Mouse (Mus musculus): Measurements from ENCODE around the gene Adora3. TPM values are rescaled to one million over a fixed set of nuclear protein-coding genes. Genes with fewer than 3 reads are reported as not detected.

The Adora3 gene
- polyA plus RNA-seq, 1 experiment from 2014 or later = 0.16 TPM

DNA sequence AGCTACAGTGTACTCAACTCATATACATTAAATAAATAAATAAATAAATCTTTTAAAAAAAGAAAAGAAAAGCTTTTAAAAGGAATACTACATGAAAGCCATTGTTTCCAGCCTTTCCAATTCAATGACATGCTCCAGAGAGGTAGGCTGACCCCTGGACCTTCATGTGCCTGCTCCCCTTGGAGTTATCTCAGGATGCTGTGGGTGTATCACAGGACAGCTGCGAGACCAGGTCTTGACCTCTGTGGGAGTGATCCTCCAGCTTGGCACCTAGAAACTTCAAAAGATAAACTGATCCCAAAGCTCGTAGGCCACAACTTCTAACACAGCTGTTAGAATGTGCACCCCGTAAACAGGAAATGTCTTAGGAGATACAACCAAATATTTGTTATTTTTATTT is 32.0 kb upstream of the Adora3 start:
- ATAC-seq (ENCODE audit: insufficient number of reproducible peaks, low FRiP score, low TSS enrichment, low read depth) (no peak), DNase-seq (ENCODE audit: low spot score) (no peak)
- no peak overlapping the region for H3K27ac ChIP-seq (replicated peaks; ENCODE audit: low read depth, low read length)
- no peaks in the 10 kb centered on the region for H3K36me3 ChIP-seq (ENCODE audit: control insufficient read depth, insufficient read depth, low read length)
- 76% methylated on average over 3 of the region's 3 CpGs for WGBS
- no peaks in the 10 kb centered on the region for H3K9me3 ChIP-seq (ENCODE audit: control insufficient read depth, low read length)
- no peaks in the 10 kb centered on the region for H3K27me3 ChIP-seq (ENCODE audit: control insufficient read depth, insufficient read depth, low read length)
- H3K9ac ChIP-seq (ENCODE audit: low read length) = no peak overlapping the region
- no peak overlapping the region for H3K4me3 ChIP-seq (ENCODE audit: low read depth, low read length)
- H3K4me1 ChIP-seq (ENCODE audit: control insufficient read depth, insufficient read depth, low read length) = no peaks in the 10 kb centered on the region
- H3K4me2 ChIP-seq (ENCODE audit: low read depth, severe bottlenecking) = no peak overlapping the region

DNA sequence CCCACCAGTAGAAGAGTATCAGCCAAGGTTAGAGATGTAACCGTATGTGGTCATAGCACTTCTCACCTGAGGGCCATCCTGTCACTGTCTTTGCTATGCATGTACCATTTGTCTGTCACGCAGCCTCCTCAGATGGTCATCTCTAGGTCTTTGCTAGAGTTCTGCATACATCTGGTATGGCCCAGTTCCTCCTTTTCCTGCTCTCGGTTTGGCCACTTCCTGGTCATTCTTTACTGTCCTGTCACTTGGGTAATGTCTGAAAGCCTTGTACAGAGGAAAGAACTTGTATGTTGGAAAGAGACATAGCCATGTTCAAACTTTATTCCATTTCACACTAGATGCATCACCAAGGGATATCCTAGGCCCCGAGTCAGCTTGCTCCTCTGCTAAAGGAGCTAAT is 30.8 kb upstream of the Adora3 start:
- H3K9ac ChIP-seq (ENCODE audit: low read length) = no peak overlapping the region
- WGBS = 82% methylated on average over 4 of the region's 4 CpGs
- H3K4me1 ChIP-seq (ENCODE audit: control insufficient read depth, insufficient read depth, low read length) = no peaks in the 10 kb centered on the region
- H3K9me3 ChIP-seq (ENCODE audit: control insufficient read depth, low read length) = no peaks in the 10 kb centered on the region
- DNase-seq (ENCODE audit: low spot score) = no peak
- no peak for ATAC-seq (ENCODE audit: insufficient number of reproducible peaks, low FRiP score, low TSS enrichment, low read depth)
- H3K27ac ChIP-seq (replicated peaks; ENCODE audit: low read depth, low read length) = no peak overlapping the region
- H3K27me3 ChIP-seq (ENCODE audit: control insufficient read depth, insufficient read depth, low read length) = no peaks in the 10 kb centered on the region
- no peak overlapping the region for H3K4me3 ChIP-seq (ENCODE audit: low read depth, low read length)
- H3K4me2 ChIP-seq (ENCODE audit: low read depth, severe bottlenecking) = no peak overlapping the region
- no peaks in the 10 kb centered on the region for H3K36me3 ChIP-seq (ENCODE audit: control insufficient read depth, insufficient read depth, low read length)

DNA sequence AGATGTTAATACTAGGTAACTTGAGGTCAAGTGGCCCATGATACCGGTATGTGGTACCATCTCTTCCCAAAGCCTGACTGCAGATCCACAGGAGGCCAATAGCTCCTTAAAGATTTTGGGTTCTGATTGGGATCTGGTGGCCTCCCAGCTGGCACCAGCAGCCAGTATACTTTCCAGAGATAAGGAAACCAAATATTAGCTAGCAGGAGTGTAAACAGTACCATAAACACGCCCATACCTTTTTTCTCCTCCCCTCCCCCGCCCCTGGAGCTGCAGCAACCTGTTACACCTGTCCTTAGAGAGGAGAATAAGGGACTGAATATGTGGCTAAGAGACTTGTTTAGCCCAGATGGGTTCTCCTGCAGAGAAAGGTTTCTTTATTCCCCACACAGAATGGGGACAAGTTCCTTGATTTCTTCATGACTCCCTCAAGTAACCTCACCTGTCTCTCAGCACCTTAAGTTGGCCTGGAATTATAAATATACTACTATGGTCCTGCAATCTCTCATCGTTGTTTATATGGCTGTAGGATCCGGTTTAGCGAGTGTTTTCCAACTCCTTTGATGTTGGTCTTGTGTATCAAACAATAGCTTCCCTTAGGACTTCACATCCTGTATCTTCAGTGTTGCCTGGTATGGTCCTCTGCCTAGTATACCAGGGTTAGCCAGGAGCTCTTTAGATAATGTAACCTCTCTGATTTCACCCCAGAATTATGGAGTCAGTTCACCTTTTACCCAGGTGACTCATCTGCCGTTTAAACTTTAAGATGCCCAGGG is 24.2 kb upstream of the Adora3 start:
- WGBS = 66% methylated on average over 7 of the region's 7 CpGs

DNA sequence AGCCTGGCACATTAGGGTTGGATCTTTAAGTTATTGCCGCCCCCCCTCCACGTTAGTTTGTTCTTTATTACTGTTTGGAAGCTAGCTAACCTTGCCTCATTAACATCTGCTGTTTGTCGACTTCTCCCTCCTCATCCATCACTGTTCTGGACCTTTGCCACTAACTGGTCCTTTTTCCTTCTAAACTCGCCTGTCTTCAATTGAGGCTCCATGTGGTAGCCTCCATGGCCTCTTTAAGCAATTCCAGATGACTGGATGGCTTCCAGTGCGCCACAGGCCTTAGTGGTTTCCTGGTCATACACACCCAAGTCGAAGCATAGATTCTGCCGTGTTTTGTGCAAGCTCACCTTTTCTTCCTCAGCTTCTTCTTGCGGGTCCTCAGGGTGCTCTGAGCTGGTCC is 16.9 kb upstream of the Adora3 start:
- Histone ChIP-seq H3K4me3 (ENCODE audit: low read depth, low read length) (no peak overlapping the region), H3K9me3 (ENCODE audit: control insufficient read depth, low read length) (no peaks in the 10 kb centered on the region), H3K27ac (replicated peaks; ENCODE audit: low read depth, low read length) (no peak overlapping the region; the same call in 1 of the 2 replicates), H3K27me3 (ENCODE audit: control insufficient read depth, insufficient read depth, low read length) (no peaks in the 10 kb centered on the region), H3K4me2 (ENCODE audit: low read depth, severe bottlenecking) (no peak overlapping the region), H3K9ac (ENCODE audit: low read length) (no peak overlapping the region), H3K36me3 (ENCODE audit: control insufficient read depth, insufficient read depth, low read length) (no peaks in the 10 kb centered on the region), H3K4me1 (ENCODE audit: control insufficient read depth, insufficient read depth, low read length) (peaks cover 17% of the 10 kb centered on the region)
- peak; percentile 60; the same call in 1 of the 2 replicates for ATAC-seq (ENCODE audit: insufficient number of reproducible peaks, low FRiP score, low TSS enrichment, low read depth)
- 12% methylated on average over 8 of the region's 8 CpGs for WGBS
- DNase-seq (ENCODE audit: low spot score) = peak; percentile 76

More for the DNA sequence above, 24.2 kb upstream of the Adora3 start:
- Histone ChIP-seq H3K36me3 (ENCODE audit: control insufficient read depth, insufficient read depth, low read length) (no peaks in the 10 kb centered on the region), H3K4me1 (ENCODE audit: control insufficient read depth, insufficient read depth, low read length) (no peaks in the 10 kb centered on the region), H3K27ac (replicated peaks; ENCODE audit: low read depth, low read length) (no peak overlapping the region), H3K9me3 (ENCODE audit: control insufficient read depth, low read length) (no peaks in the 10 kb centered on the region), H3K9ac (ENCODE audit: low read length) (no peak overlapping the region), H3K4me3 (ENCODE audit: low read depth, low read length) (no peak overlapping the region), H3K4me2 (ENCODE audit: low read depth, severe bottlenecking) (no peak overlapping the region), H3K27me3 (ENCODE audit: control insufficient read depth, insufficient read depth, low read length) (no peaks in the 10 kb centered on the region)
- no peak for DNase-seq (ENCODE audit: low spot score)
- ATAC-seq (ENCODE audit: insufficient number of reproducible peaks, low FRiP score, low TSS enrichment, low read depth) = no peak

DNA sequence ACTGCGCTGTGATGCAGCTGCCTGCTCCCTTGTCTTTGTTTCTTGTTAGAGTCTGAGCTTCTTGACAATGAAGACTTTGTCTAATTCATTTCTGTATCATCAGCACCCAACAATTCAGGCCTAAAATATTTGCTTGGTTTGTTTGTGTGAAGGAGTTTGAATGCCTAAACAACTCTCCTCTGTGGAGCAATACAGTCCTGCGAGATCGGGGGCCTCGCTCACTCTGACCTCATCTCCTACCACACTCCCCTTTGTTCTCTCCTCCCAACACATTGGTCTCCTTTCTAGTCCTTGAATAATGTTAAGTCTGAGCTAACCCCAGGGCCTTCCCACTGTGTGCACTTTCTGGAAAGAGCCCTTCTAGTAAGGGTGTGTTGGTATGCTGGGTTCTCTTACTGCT is 15.9 kb upstream of the Adora3 start:
- no peak overlapping the region for H3K4me3 ChIP-seq (ENCODE audit: low read depth, low read length)
- H3K9me3 ChIP-seq (ENCODE audit: control insufficient read depth, low read length) = no peaks in the 10 kb centered on the region
- H3K4me1 ChIP-seq (ENCODE audit: control insufficient read depth, insufficient read depth, low read length) = peaks cover 17% of the 10 kb centered on the region
- WGBS = 87% methylated on average over 4 of the region's 4 CpGs
- no peak overlapping the region; the same call in 1 of the 2 replicates for H3K27ac ChIP-seq (replicated peaks; ENCODE audit: low read depth, low read length)
- no peaks in the 10 kb centered on the region for H3K27me3 ChIP-seq (ENCODE audit: control insufficient read depth, insufficient read depth, low read length)
- no peak overlapping the region for H3K9ac ChIP-seq (ENCODE audit: low read length)
- no peak overlapping the region for H3K4me2 ChIP-seq (ENCODE audit: low read depth, severe bottlenecking)
- H3K36me3 ChIP-seq (ENCODE audit: control insufficient read depth, insufficient read depth, low read length) = no peaks in the 10 kb centered on the region
- DNase-seq (ENCODE audit: low spot score) = no peak
- no peak for ATAC-seq (ENCODE audit: insufficient number of reproducible peaks, low FRiP score, low TSS enrichment, low read depth)

DNA sequence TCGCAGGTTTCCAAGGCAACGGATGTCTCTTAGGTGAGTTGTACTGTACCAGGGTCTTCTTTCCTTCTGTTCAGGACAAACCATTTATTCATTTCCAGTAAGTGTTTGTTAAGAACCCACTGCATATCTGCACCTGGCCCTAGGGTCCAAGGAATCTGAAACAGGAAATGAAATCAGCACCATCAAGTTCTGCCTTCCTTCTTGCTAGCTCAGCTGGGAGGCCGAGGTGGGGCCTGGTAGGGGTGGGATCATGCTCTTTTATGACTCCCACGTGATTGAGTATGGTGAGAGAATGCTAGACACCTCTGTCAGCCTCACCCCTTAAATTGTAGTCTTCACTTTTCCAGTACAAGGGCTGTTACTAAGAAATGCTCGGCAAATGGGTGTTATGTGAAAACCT is 13.1 kb upstream of the Adora3 start:
- DNase-seq (ENCODE audit: low spot score) = peak; percentile 28
- Histone ChIP-seq H3K4me1 (ENCODE audit: control insufficient read depth, insufficient read depth, low read length) (peaks cover 19% of the 10 kb centered on the region), H3K9me3 (ENCODE audit: control insufficient read depth, low read length) (no peaks in the 10 kb centered on the region), H3K9ac (ENCODE audit: low read length) (no peak overlapping the region), H3K4me2 (ENCODE audit: low read depth, severe bottlenecking) (no peak overlapping the region), H3K27ac (replicated peaks; ENCODE audit: low read depth, low read length) (no peak overlapping the region), H3K4me3 (ENCODE audit: low read depth, low read length) (no peak overlapping the region), H3K36me3 (ENCODE audit: control insufficient read depth, insufficient read depth, low read length) (no peaks in the 10 kb centered on the region), H3K27me3 (ENCODE audit: control insufficient read depth, insufficient read depth, low read length) (no peaks in the 10 kb centered on the region)
- 48% methylated on average over 5 of the region's 5 CpGs for WGBS
- ATAC-seq (ENCODE audit: insufficient number of reproducible peaks, low FRiP score, low TSS enrichment, low read depth) = no peak

DNA sequence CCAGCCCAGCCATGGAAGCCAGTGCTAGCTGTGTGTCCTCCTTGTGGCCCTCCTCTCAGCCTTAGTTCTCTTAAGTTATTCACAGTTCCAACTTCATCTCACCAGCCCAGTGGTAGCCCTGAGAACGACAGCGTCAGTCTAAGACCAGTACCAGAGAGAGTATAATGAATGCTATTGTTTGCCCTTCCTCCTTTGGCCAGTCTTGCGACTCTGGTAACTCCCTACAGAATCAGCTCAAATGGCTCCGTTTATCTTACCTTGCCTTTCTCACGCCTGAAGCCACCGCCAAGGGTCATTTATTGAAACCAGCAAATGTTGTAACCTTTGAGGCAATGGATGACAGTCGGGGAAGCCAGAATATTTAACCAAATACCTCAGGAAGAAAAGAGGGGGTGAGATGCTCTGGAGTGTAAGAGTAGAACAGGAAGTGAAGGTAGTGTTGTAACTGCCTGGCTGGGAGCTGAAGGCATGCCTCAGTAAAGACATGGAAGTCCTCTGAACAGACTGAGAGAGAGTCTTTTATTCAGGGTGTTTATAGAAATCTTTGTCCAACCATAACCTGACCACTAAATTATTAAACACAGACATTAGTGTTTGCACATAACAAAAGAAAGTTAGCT is 8.8 kb upstream of the Adora3 start:
- no peaks in the 10 kb centered on the region for H3K36me3 ChIP-seq (ENCODE audit: control insufficient read depth, insufficient read depth, low read length)
- ATAC-seq (ENCODE audit: insufficient number of reproducible peaks, low FRiP score, low TSS enrichment, low read depth) (0 out of 2 replicates have a peak, but pooled peaks have one; percentile 47), DNase-seq (ENCODE audit: low spot score) (no peak)
- peaks cover 9% of the 10 kb centered on the region; the same call in 1 of the 2 replicates for H3K4me1 ChIP-seq (ENCODE audit: control insufficient read depth, insufficient read depth, low read length)
- H3K9me3 ChIP-seq (ENCODE audit: control insufficient read depth, low read length) = no peaks in the 10 kb centered on the region
- no peak overlapping the region for H3K9ac ChIP-seq (ENCODE audit: low read length)
- H3K27me3 ChIP-seq (ENCODE audit: control insufficient read depth, insufficient read depth, low read length) = no peaks in the 10 kb centered on the region
- H3K4me3 ChIP-seq (ENCODE audit: low read depth, low read length) = no peak overlapping the region
- no peak overlapping the region for H3K27ac ChIP-seq (replicated peaks; ENCODE audit: low read depth, low read length)
- 54% methylated on average over 7 of the region's 7 CpGs for WGBS
- no peak overlapping the region for H3K4me2 ChIP-seq (ENCODE audit: low read depth, severe bottlenecking)

DNA sequence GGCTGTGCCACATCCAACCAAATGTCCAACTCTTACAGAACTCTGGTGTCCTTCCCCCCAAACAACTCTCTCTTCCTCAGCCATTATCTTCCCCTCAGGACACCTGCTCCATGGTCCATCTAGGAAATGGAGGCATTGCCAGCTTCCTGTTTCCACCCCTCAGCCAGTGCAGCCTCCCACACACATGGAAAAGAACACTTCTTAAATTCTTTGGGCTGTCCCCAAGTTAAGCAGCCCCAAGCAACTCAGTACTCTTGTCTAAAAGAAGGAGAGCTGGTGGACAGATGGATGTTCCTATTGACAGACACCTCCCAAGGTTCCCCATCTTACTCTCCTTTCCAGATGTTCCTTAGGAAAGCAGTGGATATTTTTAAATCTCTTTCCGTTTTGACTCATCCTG is 6.5 kb upstream of the Adora3 start:
- WGBS = 83% methylated on average over 1 of the region's 1 CpGs
- no peak overlapping the region for H3K27ac ChIP-seq (replicated peaks; ENCODE audit: low read depth, low read length)
- ATAC-seq (ENCODE audit: insufficient number of reproducible peaks, low FRiP score, low TSS enrichment, low read depth) (no peak), DNase-seq (ENCODE audit: low spot score) (no peak)
- no peak overlapping the region for H3K4me3 ChIP-seq (ENCODE audit: low read depth, low read length)
- no peaks in the 10 kb centered on the region for H3K36me3 ChIP-seq (ENCODE audit: control insufficient read depth, insufficient read depth, low read length)
- H3K9me3 ChIP-seq (ENCODE audit: control insufficient read depth, low read length) = no peaks in the 10 kb centered on the region
- no peak overlapping the region for H3K9ac ChIP-seq (ENCODE audit: low read length)
- 0 out of 2 replicates have a peak, but pooled peaks cover 3% of the 10 kb centered on the region for H3K4me1 ChIP-seq (ENCODE audit: control insufficient read depth, insufficient read depth, low read length)
- H3K4me2 ChIP-seq (ENCODE audit: low read depth, severe bottlenecking) = no peak overlapping the region
- H3K27me3 ChIP-seq (ENCODE audit: control insufficient read depth, insufficient read depth, low read length) = no peaks in the 10 kb centered on the region
